Mouse (Mus musculus): Measurements from ENCODE around the gene Prkacb. TPM values are rescaled to one million over a fixed set of nuclear protein-coding genes. Genes with fewer than 3 reads are reported as not detected.

Gene Prkacb
- 10 to 100 TPM; 56.7 to 56.8 TPM for total RNA-seq (2023)

GRCm38 (mm10) chr3:146812901-146813393 lies at the start of gene Prkacb:
TSS of gene Prkacb (minus strand) at chr3:146812990.

DNA sequence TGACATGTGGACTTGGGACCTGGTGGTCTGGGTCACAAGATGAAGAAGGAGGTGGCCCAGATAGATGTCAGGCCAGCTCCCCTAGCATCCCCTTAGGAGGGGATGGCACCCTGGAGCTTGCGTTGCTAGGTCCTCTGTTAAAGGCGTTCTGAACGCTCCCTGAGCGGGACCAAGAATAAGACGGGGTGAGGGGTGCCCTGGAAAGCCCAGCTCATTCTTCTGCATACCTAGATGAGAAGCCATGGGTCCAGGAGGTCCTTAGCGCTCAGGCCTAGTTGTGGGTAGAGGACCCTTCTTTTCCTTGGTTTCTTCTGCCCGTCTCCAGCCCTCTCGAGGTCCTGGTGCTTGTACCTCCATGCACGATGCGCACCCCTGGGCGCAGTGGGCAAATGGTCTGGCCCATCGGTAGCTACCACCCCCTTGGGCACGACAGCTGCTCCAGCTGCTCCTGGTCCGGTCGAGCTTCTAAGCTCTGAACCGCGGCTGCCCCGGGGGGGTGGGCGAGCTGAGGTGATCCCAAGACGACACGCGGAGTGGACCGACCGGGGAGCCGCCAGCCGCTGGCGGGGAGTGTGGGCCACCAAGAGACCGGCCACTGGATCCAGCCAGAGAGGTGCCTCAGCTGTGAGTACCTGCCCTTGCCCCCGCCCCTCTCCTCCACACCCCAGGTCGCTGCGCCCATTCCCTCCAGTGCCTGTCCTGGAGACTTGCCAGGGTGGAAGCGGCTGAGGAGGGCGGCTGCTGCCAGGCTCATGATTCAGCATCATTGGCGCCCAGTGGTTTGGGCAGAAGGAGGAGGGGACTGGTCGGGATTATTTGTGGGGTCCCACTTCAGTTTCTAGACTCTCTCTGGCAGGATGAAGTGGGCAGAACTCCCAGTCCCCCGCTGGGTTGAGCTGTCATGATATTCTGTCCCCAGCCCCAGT lies 39.4 kb upstream of the Prkacb start, which contains the start of gene Ttll7:
Gene Ttll7, plus strand, starts transcription at position 402 of the 926 bp plus-strand sequence.

GRCm38 (mm10) chr3:146684811-146685675 lies 127.7 kb downstream of the Prkacb start, which contains the start of gene Samd13:
TSS of gene Samd13 (minus strand) at chr3:146685592.

Other genes starting within 250 kb of the Prkacb start
- gene Uox, start 242.6 kb downstream of the Prkacb start, total RNA-seq (2023), result not detected
- gene Dnase2b, start 197.4 kb downstream of the Prkacb start, total RNA-seq (2023), result not detected
- not detected for gene 4930503B20Rik, start 161.7 kb downstream of the Prkacb start, total RNA-seq (2023)
- not detected for gene Samd13, start 127.4 kb downstream of the Prkacb start, total RNA-seq (2023)
- gene Ttll7, start 39.4 kb upstream of the Prkacb start, total RNA-seq (2023), result not detected

All from monocyte, adult 59 days (primary cell).